Mouse (Mus musculus) thymus, adult 2 months (tissue): Measurements from ENCODE around the gene Mrgprg. TPM values are rescaled to one million over a fixed set of nuclear protein-coding genes. Genes with fewer than 3 reads are reported as not detected.
A peak's percentile ranks its signal among the peaks of the same experiment; 100 is the strongest.

Experiments
- DNase-seq: peaks from one replicate; pipeline ENCODE4 v3.0.0; 2021
- H3K27ac ChIP-seq: fragments of 200-500 bp; 2 replicates; pipeline ENCODE4 v1.5.1; 2012; ENCODE audit warnings: low read length, control low read depth; ENCODE audit not compliant: control insufficient read depth, insufficient read depth
- H3K27me3 ChIP-seq: fragments of 200-500 bp; 2 replicates; pipeline ENCODE4 v1.6.1; 2012; ENCODE audit warnings: mild to moderate bottlenecking, low read length, moderate library complexity, mixed read lengths; ENCODE audit not compliant: control insufficient read depth, insufficient read depth
- H3K36me3 ChIP-seq: fragments of 200-500 bp; 2 replicates; pipeline ENCODE4 v1.6.1; 2012; ENCODE audit warnings: mild to moderate bottlenecking, low read length, moderate library complexity; ENCODE audit not compliant: control insufficient read depth, insufficient read depth
- H3K4me1 ChIP-seq: fragments of 200-500 bp; replicated peaks from 2 replicates; pipeline ENCODE4 v1.6.1; 2012; ENCODE audit warnings: low read length; ENCODE audit not compliant: control insufficient read depth, insufficient read depth
- H3K4me3 ChIP-seq: fragments of 200-500 bp; 2 replicates; pipeline ENCODE4 v1.5.1; 2012; ENCODE audit warnings: mild to moderate bottlenecking, low read length, control low read depth, moderate library complexity; ENCODE audit not compliant: control insufficient read depth, insufficient read depth
- CTCF ChIP-seq: fragments of 200-500 bp; IDR thresholded peaks from 2 replicates; pipeline ENCODE4 v1.5.1; 2012; ENCODE audit warnings: mild to moderate bottlenecking, control low read depth, low read length, moderate library complexity, borderline replicate concordance; ENCODE audit not compliant: control insufficient read depth, poor library complexity, insufficient read depth; ENCODE audit errors: extremely low read depth
- POLR2A ChIP-seq: fragments of 200-500 bp; IDR thresholded peaks from 2 replicates; pipeline ENCODE4 v1.6.1; 2012; ENCODE audit warnings: mild to moderate bottlenecking, low read length, control low read depth, moderate library complexity; ENCODE audit not compliant: control insufficient read depth, poor library complexity, insufficient read depth; ENCODE audit errors: extremely low read depth
- WGBS: fragments of 180-500 bp; shearing (Covaris S2); methylation state at CpG from one replicate; pipeline ENCODE4 v1.1.7; 2018; 5-methylcytosine and 5-hydroxymethylcytosine counted together
- polyA plus RNA-seq: library from polyadenylated mRNA; depleted of rRNA; stranded (reverse); fragments of >200 nt; gene quantifications from 2 replicates; pipeline ENCODE4 v1.2.3, GENCODE M21; 2012

Mrgprg gene
- polyA plus RNA-seq, 1 experiment: 2.2 TPM

- no peak overlapping the region for H3K4me3 ChIP-seq
- WGBS: 88% methylated on average over 9 of the region's 9 CpGs
- H3K27ac ChIP-seq: no peak overlapping the region
- no peaks in the 10 kb centered on the region for H3K27me3 ChIP-seq
- no peak for TF ChIP-seq CTCF
- TF ChIP-seq POLR2A: no peak
- H3K4me1 ChIP-seq: peaks cover 11% of the 10 kb centered on the region
- H3K36me3 ChIP-seq: no peaks in the 10 kb centered on the region
- DNase-seq: no peak
Measured at GRCm38 (mm10) chr7:143755357-143756124, 11.3 kb downstream of the Mrgprg start.

DNA sequence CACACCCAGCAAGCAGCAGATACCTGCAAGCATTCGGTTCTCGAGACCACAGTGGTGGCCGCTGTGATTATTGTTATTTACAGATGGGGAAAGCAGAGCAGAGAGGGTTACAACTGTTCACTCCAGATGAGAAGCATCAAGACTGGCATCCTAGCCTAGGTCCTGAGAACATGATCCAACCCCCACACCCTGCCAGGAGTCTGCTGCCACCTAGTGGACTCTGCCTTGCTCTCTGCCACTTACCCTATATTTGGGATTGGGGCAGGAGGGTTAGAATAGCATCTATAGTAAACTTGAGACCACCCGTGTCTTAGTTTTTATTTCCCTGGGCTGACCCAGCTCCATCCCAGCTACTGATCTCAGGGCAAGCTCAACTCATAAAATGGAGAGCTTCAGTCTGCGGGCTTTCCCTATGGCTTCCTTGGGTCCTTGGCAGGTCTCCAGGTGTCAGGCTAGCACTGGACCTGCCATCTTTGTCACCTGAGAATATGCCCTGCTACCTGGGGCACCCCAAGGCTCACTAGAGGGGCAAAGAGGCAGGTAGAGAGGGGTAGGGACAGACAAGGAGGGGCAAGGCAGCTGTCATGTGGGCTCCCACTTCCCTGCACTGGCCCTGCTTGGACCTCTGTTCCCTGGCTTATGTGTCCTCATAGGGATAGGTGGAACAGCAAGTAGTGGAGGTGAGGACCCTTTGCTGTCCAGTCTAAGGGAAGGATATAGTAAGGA lies 12.6 kb downstream of the Mrgprg start:
- 66% methylated on average over 5 of the region's 5 CpGs for WGBS
- TF ChIP-seq POLR2A: no peak
- TF ChIP-seq CTCF: peak; percentile 66; the same call in 1 of the 2 replicates

GRCm38 (mm10) chr7:143752606-143753005 lies 14.2 kb downstream of the Mrgprg start:
- no peaks in the 10 kb centered on the region for H3K27me3 ChIP-seq
- peaks cover 8% of the 10 kb centered on the region for H3K4me1 ChIP-seq
- H3K36me3 ChIP-seq: no peaks in the 10 kb centered on the region
- H3K4me3 ChIP-seq: no peak overlapping the region
- TF ChIP-seq POLR2A: no peak
- no peak for TF ChIP-seq CTCF
- DNase-seq: no peak
- 97% methylated on average over 3 of the region's 3 CpGs for WGBS
- no peak overlapping the region for H3K27ac ChIP-seq

More for the DNA sequence above, 12.6 kb downstream of the Mrgprg start:
- no peaks in the 10 kb centered on the region for H3K27me3 ChIP-seq
- no peaks in the 10 kb centered on the region for H3K36me3 ChIP-seq
- H3K4me1 ChIP-seq: peaks cover 11% of the 10 kb centered on the region
- no peak overlapping the region for H3K4me3 ChIP-seq
- peak; percentile 73 for DNase-seq
- H3K27ac ChIP-seq: no peak overlapping the region

GRCm38 (mm10) chr7:143752056-143752455 lies 14.7 kb downstream of the Mrgprg start:
- 93% methylated on average over 4 of the region's 4 CpGs for WGBS
- H3K36me3 ChIP-seq: no peaks in the 10 kb centered on the region
- H3K27me3 ChIP-seq: no peaks in the 10 kb centered on the region
- no peak overlapping the region for H3K4me3 ChIP-seq
- H3K4me1 ChIP-seq: peaks cover 7% of the 10 kb centered on the region
- no peak for DNase-seq
- TF ChIP-seq POLR2A: no peak
- no peak for TF ChIP-seq CTCF
- H3K27ac ChIP-seq: no peak overlapping the region

DNA sequence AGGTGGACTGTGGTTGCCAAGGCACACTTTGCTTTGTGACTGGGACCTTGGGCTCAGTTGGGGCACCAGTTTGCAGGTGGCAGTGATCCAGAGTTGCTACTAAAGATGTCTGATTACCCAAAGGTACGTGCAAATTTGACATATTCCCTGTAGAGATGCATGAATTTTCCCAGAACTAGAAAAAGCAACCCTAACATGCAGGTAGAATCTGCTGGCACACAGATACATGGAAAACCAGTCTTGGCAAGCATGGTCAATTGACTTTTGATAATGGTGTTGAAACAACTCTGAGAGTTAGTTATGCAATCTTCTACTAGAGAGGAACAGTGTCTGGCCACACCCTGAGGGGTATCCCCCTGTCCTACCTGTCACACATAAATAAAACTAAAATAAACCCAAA lies 15.4 kb downstream of the Mrgprg start:
- TF ChIP-seq CTCF: no peak
- TF ChIP-seq POLR2A: no peak
- Histone ChIP-seq H3K4me3 (no peak overlapping the region), H3K27me3 (no peaks in the 10 kb centered on the region), H3K27ac (no peak overlapping the region), H3K4me1 (peaks cover 5% of the 10 kb centered on the region), H3K36me3 (no peaks in the 10 kb centered on the region)
- DNase-seq: no peak
- 95% methylated on average over 1 of the region's 1 CpGs for WGBS

GRCm38 (mm10) chr7:143749045-143749444 lies 17.7 kb downstream of the Mrgprg start:
- Histone ChIP-seq H3K4me3 (no peak overlapping the region), H3K27me3 (no peaks in the 10 kb centered on the region), H3K27ac (no peak overlapping the region), H3K36me3 (no peaks in the 10 kb centered on the region), H3K4me1 (peaks cover 3% of the 10 kb centered on the region)
- WGBS: 82% methylated on average over 3 of the region's 3 CpGs
- no peak for TF ChIP-seq CTCF
- no peak for TF ChIP-seq POLR2A
- no peak for DNase-seq
